Mouse (Mus musculus) gastrocnemius, postnatal 25 days (tissue): ENCODE results near the gene Fyn. TPM values are rescaled to one million over a fixed set of nuclear protein-coding genes. Genes with fewer than 3 reads are reported as not detected.

ENCODE experiments used
- DNase-seq: peaks from one replicate; pipeline ENCODE4 v3.0.0; 2022
- total RNA-seq, 2 experiments: library from RNA; stranded (reverse); gene quantifications; 1 replicate in 1 of 2; 2 replicates in 1 of 2; pipeline ENCODE4 v1.2.3; 2021

Fyn gene
- total RNA-seq, 2 experiments from 2014 or later: 7.1 to 9.8 TPM

- no peak for DNase-seq
Measured at GRCm38 (mm10) chr10:39378025-39378603, 9.5 kb downstream of the Fyn start.

DNA sequence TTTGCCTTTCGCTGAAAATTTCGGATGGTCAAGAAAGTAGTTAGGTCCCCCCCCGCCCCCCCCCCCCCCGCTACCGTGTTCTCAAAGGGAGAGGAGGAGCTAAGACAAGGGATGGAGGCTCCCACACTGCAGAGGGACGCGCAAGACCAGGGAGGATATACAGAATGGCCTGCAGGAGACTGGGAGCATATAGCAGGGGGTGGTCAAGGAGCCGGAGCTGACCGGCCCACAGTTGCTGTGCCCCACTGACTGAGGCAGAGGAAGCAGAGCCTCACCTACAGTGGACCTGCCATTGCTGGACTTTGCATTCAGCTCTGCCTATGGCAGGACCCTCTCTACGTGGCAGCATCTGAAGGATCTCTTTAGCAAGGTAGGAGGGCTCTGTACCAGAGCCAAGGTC, 10.6 kb downstream of the Fyn start:
- DNase-seq: no peak

DNA sequence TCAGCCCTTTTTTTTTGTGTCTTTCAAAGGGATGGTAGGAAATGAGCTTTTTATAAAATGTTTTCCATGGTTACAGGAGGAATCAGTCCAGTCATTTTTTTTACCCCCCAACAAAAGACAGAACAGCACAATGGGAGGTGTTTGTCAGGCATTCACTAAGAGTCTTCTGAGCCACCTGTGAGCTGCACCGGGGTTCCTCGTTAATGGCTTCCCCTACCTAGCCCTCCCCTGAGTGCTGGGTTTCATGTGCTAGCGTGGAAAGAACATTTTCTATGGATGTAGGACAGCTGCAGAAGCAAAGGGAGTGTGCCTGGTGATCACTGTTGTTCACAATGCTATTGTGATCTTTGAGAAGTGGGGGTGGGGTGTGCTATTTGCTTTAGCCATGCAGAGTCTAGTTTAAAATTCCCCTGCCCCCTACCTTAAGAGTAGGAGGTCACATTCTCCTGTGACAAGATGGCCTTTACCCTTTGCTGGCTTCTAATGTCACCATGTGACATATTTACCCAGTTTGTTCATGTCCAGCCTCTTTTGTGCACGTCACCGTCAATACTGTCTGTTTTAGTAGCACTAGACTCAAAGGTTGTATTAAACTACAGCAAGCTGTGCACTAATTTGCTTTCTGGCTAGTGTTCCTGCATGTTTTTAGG, 11.2 kb downstream of the Fyn start:
- DNase-seq: no peak

GRCm38 (mm10) chr10:39385259-39385658, 16.6 kb downstream of the Fyn start:
- DNase-seq: no peak

DNA sequence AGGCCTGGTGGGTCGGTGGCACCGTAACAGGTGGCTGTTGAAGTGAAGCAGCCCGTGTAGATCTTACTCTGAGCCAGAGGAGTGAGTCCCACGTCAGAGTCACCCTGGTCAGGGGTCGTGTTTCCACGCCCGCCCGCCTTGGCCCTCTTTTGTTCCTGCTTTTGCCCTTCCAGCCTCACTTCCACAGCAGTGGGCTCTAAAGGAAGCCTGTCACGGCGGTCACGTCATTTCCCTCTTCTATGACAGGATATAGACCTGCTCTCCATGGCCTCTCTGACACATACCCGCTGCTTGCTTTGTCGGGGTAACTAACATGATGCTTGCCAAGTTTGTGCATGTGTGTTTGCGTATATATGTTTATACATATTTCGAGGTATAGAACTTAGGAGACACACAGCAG, 17.5 kb downstream of the Fyn start:
- no peak for DNase-seq

DNA sequence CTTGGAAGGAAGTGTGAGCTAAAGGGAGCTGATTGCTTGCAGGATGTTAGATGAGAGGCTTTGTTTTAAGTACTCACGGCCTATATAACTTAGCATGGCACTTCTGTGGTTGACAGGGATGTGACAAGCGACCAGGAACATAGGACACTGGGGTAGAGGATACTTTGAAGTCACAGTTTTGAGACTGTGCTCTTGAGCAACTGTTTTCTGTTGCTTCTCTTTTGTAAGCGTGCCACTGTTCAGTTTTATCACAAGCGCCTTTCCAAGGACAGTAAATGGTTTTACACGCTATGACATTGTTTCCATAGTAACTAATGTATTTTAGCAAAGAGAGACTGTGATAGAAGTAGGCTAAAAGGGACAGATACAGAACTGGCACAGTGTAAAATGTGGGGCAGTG, 18.4 kb downstream of the Fyn start:
- no peak for DNase-seq

DNA sequence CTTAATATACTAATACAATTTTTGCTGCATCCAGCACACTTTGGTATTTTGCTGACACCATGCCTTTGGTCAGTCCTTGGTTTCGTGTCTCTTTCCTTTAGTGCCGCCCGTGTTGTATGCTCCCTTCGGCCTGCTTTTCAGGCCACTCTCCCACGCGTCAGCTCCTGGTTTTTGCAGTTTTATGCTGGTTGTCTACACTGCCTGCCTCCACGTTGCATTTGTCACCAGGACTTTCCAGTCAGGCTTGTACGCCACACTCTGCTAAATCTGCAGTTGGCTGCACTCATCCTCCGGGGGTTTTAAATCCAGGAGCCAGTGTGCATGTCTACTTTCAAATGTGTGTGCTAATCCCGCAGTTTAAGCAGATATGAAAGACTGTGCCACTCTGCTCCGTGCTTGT, 18.9 kb downstream of the Fyn start:
- DNase-seq: no peak

GRCm38 (mm10) chr10:39388144-39388543, 19.5 kb downstream of the Fyn start:
- DNase-seq: no peak

DNA sequence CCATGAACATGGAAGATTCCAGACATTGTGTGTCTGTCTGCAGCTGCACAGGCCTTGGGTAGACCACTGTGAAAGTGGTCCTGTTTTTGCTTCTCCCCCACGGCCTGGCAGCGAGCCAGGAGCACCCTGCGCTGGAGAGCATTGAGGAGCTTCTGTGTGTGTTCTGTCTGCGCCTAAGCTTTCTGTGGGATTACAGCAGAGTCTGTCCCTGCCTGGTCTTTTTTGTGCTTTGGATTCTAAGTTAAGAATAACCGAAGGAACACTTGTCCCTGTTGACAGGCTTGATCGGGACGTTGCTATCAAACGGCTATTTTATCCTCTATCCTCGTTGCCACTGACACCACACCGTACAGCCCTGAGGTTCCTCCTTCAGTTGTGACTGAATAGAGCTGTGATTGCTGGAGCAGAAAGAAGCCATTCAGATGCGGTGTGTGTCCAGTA, 20.8 kb downstream of the Fyn start:
- no peak for DNase-seq

DNA sequence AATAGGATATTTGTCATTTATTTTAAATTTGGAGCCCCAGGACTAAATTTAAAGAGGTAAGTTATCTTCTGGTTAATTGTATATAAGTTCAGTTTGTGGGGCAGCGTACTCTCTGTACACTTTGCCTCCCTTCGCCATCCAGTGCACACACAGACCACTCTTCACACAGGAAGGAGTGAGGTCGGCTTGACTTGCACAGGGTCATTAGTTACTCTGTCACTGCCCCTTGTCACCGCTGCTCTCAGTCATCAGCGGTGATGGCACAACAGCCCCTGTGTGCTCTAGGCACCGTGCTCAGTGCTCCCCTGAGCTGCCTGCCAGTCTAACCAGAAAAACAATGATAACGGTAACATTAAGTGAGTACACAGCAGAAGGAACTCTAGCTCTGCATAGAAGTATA, 21.9 kb downstream of the Fyn start:
- DNase-seq: no peak

DNA sequence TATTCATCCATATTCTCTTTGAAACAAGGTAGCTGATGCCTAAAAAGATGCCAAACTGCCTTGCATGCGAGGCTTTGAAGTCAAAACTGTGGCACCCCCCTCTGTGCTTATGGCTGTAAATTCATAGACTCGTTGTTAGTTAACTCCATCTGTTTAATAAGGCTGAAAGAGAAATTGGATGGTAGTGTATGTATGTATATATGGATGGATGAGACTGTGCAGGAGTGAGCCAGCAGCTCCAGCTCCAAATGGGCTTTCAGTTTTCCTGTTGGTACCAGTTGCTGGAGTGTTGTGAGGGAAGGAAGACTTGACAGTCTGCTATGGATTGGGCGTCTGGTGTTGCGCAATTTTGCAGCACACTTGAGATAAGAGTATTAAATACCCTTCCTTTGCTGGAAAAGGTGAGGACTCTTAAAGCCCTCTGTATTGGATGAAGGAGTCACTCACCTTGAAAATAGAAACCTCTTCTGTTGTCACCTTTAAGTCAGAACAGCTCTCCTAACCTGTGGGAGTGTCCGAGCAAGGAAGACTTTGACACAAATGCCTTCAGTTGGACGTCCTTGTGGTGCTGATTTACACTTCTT, 24.3 kb downstream of the Fyn start:
- DNase-seq: no peak

- no peak for DNase-seq
Measured at GRCm38 (mm10) chr10:39395544-39395943, 26.9 kb downstream of the Fyn start.

DNA sequence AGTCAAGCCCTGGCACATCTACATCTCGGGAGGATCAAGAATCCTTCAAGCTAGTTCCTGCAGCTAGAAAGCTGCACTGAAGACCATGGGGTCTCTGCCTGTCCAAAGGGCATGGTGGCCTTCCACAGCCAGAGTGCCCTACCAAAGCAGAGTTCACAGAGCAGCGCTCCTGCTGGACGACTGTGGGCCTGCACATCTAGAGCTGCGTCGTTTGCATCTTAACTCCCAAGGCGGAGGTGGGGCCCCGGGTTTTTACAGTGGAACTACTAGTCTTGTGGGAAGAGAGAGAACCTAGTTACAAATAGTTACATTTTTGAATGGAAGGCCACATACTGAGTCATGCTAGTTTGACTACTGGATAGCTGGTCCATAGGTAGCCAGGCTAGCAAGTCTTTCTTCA, 30.3 kb downstream of the Fyn start:
- no peak for DNase-seq

DNA sequence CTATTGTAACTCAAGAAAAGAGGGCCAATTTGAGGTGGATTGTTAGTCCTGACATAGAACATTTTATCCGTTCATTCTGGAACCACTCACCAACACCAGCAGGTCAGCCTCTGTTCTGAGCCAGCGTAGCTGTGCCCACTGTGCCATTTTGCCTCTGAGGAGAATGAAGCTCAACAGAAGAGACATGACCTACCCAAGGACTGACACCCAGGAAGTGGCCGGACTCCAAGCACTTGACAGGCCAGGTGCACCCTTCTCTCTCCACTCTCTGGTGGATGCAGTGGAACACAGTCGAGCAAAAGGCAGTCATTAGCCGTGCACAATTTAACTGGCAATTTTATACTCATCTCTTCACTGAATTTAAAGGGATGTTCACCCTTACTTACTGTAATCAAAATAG, 31.5 kb downstream of the Fyn start:
- DNase-seq: no peak

DNA sequence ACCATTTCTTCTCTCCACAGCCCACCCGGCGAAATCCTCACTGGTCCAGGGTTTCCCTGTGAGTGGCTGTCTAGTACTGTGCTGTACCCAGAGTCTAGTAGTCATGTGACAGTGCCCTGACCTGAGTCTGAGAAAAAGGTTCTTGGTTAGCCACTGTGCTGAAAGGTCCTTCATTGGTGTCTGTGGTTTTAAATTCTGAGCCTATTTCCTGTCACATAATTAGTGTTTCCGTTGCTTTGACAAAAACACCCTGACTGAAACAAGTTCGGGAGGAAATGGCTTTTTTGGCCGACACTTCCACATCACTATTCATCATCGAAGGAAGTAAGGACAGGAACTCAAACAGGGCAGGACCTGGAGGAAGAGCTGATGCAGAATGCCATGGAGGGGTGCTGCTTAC, 33.8 kb downstream of the Fyn start:
- no peak for DNase-seq

GRCm38 (mm10) chr10:39403706-39404105, 35.1 kb downstream of the Fyn start:
- no peak for DNase-seq

DNA sequence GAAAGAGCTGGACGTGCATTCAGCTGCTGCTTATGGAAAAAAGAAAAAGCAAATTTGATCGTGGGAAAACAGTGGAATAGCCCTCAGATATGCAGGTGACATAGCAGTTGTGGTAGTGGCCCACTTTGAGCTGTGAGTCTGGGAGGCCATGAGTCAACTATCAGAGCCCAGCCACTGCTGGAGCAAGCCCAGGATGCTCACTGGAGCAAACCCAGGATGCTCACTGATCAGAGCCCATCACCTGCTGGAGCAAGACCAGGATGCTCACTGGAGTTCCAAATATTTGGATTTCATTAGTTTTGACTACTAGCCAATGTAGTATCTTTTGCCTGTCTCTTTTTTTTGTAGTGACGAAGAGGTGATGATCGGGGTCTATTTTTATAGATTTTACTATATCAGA, 35.5 kb downstream of the Fyn start:
- no peak for DNase-seq

GRCm38 (mm10) chr10:39405982-39406797, 37.5 kb downstream of the Fyn start:
- DNase-seq: no peak

- no peak for DNase-seq
Measured at GRCm38 (mm10) chr10:39406798-39407189, 38.1 kb downstream of the Fyn start.

- no peak for DNase-seq
Measured at GRCm38 (mm10) chr10:39407553-39407952, 38.9 kb downstream of the Fyn start.

DNA sequence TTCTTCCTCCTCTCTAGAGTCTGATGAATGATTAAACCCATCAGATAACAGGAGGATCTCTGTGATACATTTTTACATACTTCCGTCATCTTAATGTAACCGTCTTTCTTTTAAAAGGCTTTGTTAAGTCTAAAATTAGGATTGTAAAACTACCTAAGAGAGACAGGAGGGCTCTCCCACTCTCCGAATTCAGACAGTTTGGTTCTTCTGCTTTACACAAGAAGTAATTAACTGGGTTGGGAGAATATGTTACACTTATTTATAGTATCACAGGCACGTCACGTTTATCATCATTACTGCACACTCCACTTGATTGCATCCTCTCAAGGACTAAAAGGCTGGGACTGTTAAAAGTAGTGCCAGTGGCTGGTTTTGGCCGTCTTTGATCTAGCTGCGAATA, 40.9 kb downstream of the Fyn start:
- no peak for DNase-seq

DNA sequence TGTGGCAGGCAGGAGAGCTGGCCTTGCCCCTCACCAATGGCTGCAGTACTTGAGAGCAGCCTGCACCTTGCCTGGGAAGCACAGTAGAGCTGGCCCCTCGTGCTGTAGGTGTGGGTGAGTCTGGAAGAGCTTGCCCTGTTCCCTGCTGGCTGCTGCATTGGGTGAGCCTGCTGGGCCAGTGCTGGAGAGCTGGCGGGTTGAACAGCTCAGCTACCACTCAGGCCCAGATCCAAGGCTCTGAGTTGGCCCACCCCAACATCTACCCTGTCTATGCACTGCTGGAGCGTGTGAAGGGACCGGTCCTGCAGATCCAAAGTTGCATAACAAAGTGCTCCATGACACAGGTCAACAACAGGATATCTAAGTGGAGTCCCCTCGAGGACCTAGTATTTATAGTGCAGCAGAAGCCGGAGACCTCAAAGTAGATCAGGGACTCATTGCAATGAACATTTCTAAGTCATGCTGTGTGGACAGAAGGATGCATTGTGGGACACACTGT, 41.5 kb downstream of the Fyn start:
- no peak for DNase-seq
